Mouse (Mus musculus): ENCODE data around the gene Samt3. TPM values are rescaled to one million over a fixed set of nuclear protein-coding genes. Genes with fewer than 3 reads are reported as not detected.

Samt3 gene
- not detected in 2 replicates for polyA plus RNA-seq (2015; fragmentation: Nextera tagmentation; extraction: Ambion mirVana)

- Histone ChIP-seq H3K9ac (no peak within 1 kb of the TSS), H3K4me2 (no peak within 1 kb of the TSS), H3K27ac (replicated peaks) (no peak within 1 kb of the TSS), H3K4me1 (replicated peaks) (no peaks in the 10 kb centered on the region), H3K36me3 (no peaks in the 10 kb centered on the region), H3K27me3 (no peaks in the 10 kb centered on the region), H3K9me3 (no peaks in the 10 kb centered on the region), H3K4me3 (no peak within 1 kb of the TSS)
- ATAC-seq (ENCODE audit: low read depth) = no peak
Observed at GRCm38 (mm10) chrX:86043899-86044298, at the start of gene Samt3. TSS of gene Samt3 (plus strand) at chrX:86044199.

- H3K4me2 ChIP-seq = no peak overlapping the region
- no peaks in the 10 kb centered on the region for H3K36me3 ChIP-seq
- H3K27ac ChIP-seq (replicated peaks) = no peak overlapping the region
- H3K27me3 ChIP-seq = no peaks in the 10 kb centered on the region
- H3K9ac ChIP-seq = no peak overlapping the region
- ATAC-seq (ENCODE audit: low read depth) = no peak
- no peaks in the 10 kb centered on the region for H3K9me3 ChIP-seq
- 32% methylated on average over 1 of the region's 1 CpGs for WGBS
- no peak overlapping the region for H3K4me3 ChIP-seq
- no peaks in the 10 kb centered on the region for H3K4me1 ChIP-seq (replicated peaks)
Observed at GRCm38 (mm10) chrX:86016591-86016990, 27.4 kb upstream of the Samt3 start.

GRCm38 (mm10) chrX:86088672-86089071, 44.7 kb downstream of the Samt3 start:
- no peaks in the 10 kb centered on the region for H3K36me3 ChIP-seq
- H3K9ac ChIP-seq = no peak overlapping the region
- no peaks in the 10 kb centered on the region for H3K9me3 ChIP-seq
- H3K27ac ChIP-seq (replicated peaks) = no peak overlapping the region
- no peak overlapping the region for H3K4me2 ChIP-seq
- H3K4me1 ChIP-seq (replicated peaks) = no peaks in the 10 kb centered on the region
- 86% methylated on average over 1 of the region's 1 CpGs for WGBS
- H3K4me3 ChIP-seq = no peak overlapping the region
- ATAC-seq (ENCODE audit: low read depth) = no peak
- H3K27me3 ChIP-seq = no peaks in the 10 kb centered on the region

Other genes starting within 250 kb of the Samt3 start
- 0.08 and 0.15 TPM in 2 replicates for gene 5430427O19Rik, start 173.8 kb upstream of the Samt3 start, polyA plus RNA-seq (2015; fragmentation: Nextera tagmentation; extraction: Ambion mirVana)
- gene Nr0b1, start 147.6 kb downstream of the Samt3 start, polyA plus RNA-seq (2015; fragmentation: Nextera tagmentation; extraction: Ambion mirVana) = 0.43 and 0.89 TPM in 2 replicates

Measured in neural tube, embryonic 13.5 days (tissue).